Mouse (Mus musculus) erythroblast, embryonic 14.5 days (primary cell): ENCODE measurements around the gene Ptprk.

Experiments
- GATA1 ChIP-seq: IDR thresholded peaks from 2 replicates; pipeline ENCODE4 v1.6.1; 2012; ENCODE audit warnings: low read length, inconsistent platforms, mixed read lengths
- TAL1 ChIP-seq: IDR thresholded peaks from 3 replicates; pipeline ENCODE4 v1.6.1; 2012; ENCODE audit warnings: low read length, inconsistent platforms, mixed read lengths

DNA sequence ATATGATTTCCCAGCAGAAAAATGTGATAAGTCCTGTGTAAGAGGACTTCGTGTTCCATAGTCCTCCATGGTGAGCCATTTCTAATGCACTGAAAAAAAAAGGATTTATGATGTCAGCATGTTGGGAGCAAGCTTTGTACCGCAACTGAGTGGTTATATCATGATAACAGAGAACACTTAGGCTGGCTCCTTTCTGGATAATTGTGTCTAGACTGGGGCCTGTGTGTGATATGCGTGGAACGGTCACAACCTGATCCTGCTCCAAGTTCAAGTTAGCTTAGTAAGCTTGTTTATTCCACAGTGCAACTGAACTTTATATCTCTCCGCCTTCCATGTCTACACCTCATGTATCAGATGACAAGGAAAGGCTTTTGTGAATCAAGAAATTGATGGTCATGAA is 260.6 kb downstream of the Ptprk start:
- TF ChIP-seq GATA1 = no peak
- no peak for TF ChIP-seq TAL1
